Mouse (Mus musculus): ENCODE measurements at regions not wholly inside any gene's neighbourhood (a gene's known extent, or its start where the extent isn't known, plus 50 kb on each side); places are given as distances from the start of the nearest gene placed in this dataset.

DNA sequence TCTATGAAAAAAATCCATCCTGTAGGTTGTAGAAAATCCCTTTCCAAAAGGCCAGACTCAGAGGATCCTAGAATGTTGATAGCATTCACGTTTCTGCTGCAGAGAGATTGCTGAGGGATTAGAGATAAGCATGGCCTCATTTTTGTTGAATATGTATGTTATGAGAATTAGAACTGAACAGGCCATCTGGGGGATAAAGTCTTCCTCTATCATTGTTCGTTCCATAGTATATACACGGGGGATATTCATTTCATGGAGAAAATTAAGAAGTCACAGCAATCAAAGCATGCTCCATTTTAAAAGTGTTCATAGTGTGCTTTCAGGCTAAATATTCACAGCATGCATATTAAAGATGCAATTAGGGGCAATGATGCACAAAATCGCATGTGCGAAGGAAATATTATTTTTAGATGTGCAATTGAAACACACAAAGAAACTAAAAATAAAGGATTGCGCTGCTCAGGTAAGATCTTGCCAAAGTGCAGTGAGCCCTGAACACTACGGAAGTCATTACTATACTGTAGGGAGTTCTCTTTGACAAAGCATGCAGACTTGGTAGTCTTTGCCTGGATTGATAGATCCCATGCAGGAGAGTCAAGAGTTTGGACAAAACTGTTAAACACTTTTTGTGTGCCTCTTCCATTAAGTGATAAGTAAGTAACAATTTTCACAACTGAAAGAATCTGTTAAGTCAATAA is 511.5 kb downstream of the Phf3 start:
- WGBS = 76% methylated on average over 7 of the region's 7 CpGs
- intact Hi-C loops (cut with DNase I) = no loop called here

DNA sequence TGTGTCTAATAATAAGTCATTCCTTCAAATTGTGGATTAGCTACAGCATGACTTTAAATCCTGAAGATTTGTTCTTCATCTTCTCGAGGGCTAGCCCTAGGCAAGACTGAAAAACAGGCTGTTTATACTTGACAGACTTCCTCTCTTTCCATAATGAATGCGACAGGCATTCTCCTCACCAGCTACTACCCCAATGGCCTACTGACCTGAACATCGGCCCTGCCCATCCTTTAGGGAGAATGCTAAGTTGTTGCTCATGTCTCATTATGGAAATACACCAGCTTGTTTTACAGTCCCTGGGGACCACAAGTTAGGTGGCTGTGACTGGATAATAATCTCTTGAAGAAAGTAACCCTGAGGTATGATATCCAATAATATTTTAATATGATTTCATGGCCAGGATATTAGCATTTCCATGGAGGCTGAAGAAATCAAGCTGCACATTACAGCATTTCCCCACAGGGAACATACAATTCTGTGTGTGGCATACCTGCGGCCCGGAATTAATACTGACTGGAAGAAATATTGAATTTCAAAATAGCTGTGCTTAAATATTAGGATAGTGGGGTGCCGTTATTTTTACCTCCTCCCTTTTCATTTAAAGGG is 553.0 kb downstream of the Phf3 start:
- no peak for DNase-seq
- H3K36me3 ChIP-seq (ENCODE audit: control insufficient read depth, insufficient read depth, low read length) = no peaks in the 10 kb centered on the region
- WGBS = 71% methylated on average over 6 of the region's 6 CpGs
- no peaks in the 10 kb centered on the region for H3K4me1 ChIP-seq (ENCODE audit: control insufficient read depth, insufficient read depth, low read length)
- no peaks in the 10 kb centered on the region for H3K27me3 ChIP-seq (ENCODE audit: control insufficient read depth, insufficient read depth, low read length)
- H3K9ac ChIP-seq (ENCODE audit: low read depth, low read length) = no peak overlapping the region
- intact Hi-C loops (cut with DNase I) = loop anchor here (2.0 kb wide), 1 partner anchor 20 kb away; no protein-coding TSS in a partner anchor
- no peak overlapping the region for H3K27ac ChIP-seq
- no peaks in the 10 kb centered on the region for H3K79me2 ChIP-seq (replicated peaks; ENCODE audit: control insufficient read depth, insufficient read depth, low read length)
- TF ChIP-seq EP300 (IDR thresholded peaks at IDR 0.05; ENCODE audit: insufficient read depth, low read depth, low read length) = no peak
- no peak overlapping the region for H3K4me3 ChIP-seq

More for the DNA sequence above, 511.5 kb downstream of the Phf3 start:
- TF ChIP-seq CTCF (IDR thresholded peaks at IDR 0.05) (no peak), POLR2A (IDR thresholded peaks at IDR 0.05; ENCODE audit: insufficient read depth, low read depth, low read length) (no peak), EP300 (IDR thresholded peaks at IDR 0.05; ENCODE audit: insufficient read depth, low read depth, low read length) (no peak)
- H3K27me3 ChIP-seq (ENCODE audit: control insufficient read depth, insufficient read depth, low read length) = no peaks in the 10 kb centered on the region
- no peak overlapping the region for H3K27ac ChIP-seq
- H3K36me3 ChIP-seq (ENCODE audit: control insufficient read depth, insufficient read depth, low read length) = no peaks in the 10 kb centered on the region
- no peak overlapping the region for H3K9ac ChIP-seq (ENCODE audit: low read depth, low read length)
- DNase-seq = no peak
- no peak overlapping the region for H3K4me3 ChIP-seq
- H3K4me1 ChIP-seq (ENCODE audit: control insufficient read depth, insufficient read depth, low read length) = no peaks in the 10 kb centered on the region
- H3K79me2 ChIP-seq (replicated peaks; ENCODE audit: control insufficient read depth, insufficient read depth, low read length) = no peaks in the 10 kb centered on the region

DNA sequence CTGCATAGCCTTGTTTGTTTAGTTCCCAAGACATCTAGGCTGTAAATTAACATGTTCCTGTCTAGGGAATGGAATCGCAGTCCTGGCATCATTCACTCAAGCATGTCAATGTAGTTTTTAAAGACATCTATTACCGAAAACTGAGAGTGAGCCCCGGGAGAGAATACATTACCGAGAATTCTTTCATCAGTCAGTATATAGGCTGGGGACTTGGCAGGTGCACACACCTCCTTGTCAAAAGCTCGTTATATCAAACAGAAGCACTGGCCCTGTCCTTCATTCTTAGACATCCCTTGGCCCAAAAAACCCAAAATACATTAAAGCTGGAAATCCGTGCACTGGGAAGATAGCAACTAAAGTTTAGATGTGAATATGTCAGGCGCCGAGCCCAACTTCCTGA is 555.5 kb downstream of the Phf3 start:
- no peak overlapping the region for H3K4me3 ChIP-seq
- intact Hi-C loops (cut with DNase I) = no loop called here
- TF ChIP-seq CTCF (IDR thresholded peaks at IDR 0.05) (no peak), POLR2A (IDR thresholded peaks at IDR 0.05; ENCODE audit: insufficient read depth, low read depth, low read length) (no peak), EP300 (IDR thresholded peaks at IDR 0.05; ENCODE audit: insufficient read depth, low read depth, low read length) (no peak)
- no peaks in the 10 kb centered on the region for H3K27me3 ChIP-seq (ENCODE audit: control insufficient read depth, insufficient read depth, low read length)
- no peaks in the 10 kb centered on the region for H3K36me3 ChIP-seq (ENCODE audit: control insufficient read depth, insufficient read depth, low read length)
- 76% methylated on average over 8 of the region's 8 CpGs for WGBS
- H3K9ac ChIP-seq (ENCODE audit: low read depth, low read length) = no peak overlapping the region
- DNase-seq = no peak
- no peaks in the 10 kb centered on the region for H3K4me1 ChIP-seq (ENCODE audit: control insufficient read depth, insufficient read depth, low read length)
- H3K79me2 ChIP-seq (replicated peaks; ENCODE audit: control insufficient read depth, insufficient read depth, low read length) = no peaks in the 10 kb centered on the region
- no peak overlapping the region for H3K27ac ChIP-seq

DNA sequence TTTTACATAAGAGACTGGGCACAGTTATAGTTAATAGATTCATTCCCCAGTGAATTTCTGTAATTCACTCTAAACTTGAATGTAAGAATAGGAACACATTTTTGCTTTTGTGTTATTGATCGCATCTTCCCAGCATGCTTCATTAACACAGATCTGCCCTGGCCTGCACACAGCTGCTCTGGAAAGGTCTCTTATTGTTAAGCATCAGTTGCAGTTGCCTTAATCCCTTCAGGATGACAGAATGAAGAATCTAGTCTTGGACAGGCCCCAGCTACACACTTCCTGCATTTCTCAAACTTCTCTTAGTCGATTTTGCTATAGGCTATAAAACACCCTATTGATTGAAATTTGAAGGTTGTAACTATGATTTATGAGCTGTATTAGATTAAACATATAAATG is 584.6 kb downstream of the Phf3 start:
- Histone ChIP-seq H3K36me3 (ENCODE audit: control insufficient read depth, insufficient read depth, low read length) (no peaks in the 10 kb centered on the region), H3K9ac (ENCODE audit: low read depth, low read length) (no peak overlapping the region), H3K79me2 (replicated peaks; ENCODE audit: control insufficient read depth, insufficient read depth, low read length) (no peaks in the 10 kb centered on the region), H3K4me1 (ENCODE audit: control insufficient read depth, insufficient read depth, low read length) (no peaks in the 10 kb centered on the region), H3K4me3 (no peak overlapping the region), H3K27ac (no peak overlapping the region), H3K27me3 (ENCODE audit: control insufficient read depth, insufficient read depth, low read length) (no peaks in the 10 kb centered on the region)
- intact Hi-C loops (cut with DNase I) = no loop called here
- DNase-seq = no peak
- TF ChIP-seq CTCF (IDR thresholded peaks at IDR 0.05) (no peak), POLR2A (IDR thresholded peaks at IDR 0.05; ENCODE audit: insufficient read depth, low read depth, low read length) (no peak), EP300 (IDR thresholded peaks at IDR 0.05; ENCODE audit: insufficient read depth, low read depth, low read length) (no peak)
- whole genome bisulfite sequencing = 63% methylated on average over 2 of the region's 2 CpGs

DNA sequence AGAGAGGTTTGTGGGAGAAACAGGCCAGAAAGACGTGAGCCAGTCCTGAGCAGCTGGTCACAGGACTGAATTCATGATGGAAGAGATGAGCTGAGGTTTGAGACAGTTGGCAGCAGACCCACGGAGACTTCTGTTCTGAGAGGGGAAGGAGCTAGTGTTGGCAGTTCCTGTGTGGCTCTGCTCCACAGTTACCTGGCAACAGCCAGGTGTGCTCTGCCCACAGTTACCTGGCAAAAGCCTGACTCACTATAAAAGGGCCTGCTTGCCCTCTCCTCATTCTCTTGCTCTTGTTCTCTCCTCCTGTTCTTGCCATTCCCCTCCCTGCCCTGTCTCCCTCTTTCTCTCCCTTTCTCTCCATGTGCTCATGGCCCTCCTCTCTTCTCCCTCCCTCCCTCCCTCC is 611.3 kb downstream of the Phf3 start:
- WGBS = 44% methylated on average over 2 of the region's 2 CpGs
- TF ChIP-seq EP300 (IDR thresholded peaks at IDR 0.05; ENCODE audit: insufficient read depth, low read depth, low read length) (no peak), CTCF (IDR thresholded peaks at IDR 0.05) (no peak), POLR2A (IDR thresholded peaks at IDR 0.05; ENCODE audit: insufficient read depth, low read depth, low read length) (no peak)

DNA sequence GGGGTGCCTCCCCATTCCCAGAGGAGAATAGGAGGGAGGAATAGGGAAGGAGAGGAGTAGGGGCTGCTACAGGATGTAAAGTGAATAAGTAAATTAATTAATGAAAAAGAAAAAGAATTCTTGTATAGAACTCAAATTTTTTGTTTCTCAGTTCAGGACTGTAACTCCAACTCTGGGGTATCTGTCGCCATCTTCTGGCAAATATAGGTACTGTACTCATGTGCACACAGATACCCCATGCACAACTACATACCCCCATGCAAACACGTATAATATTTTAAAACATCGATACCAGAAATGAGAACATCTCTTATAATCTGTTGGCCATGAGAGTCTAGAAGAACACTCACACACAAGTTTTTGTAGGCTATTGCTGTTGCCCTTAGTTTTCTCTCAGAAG is 614.2 kb downstream of the Phf3 start:
- no peak for DNase-seq

More for the DNA sequence above, 611.3 kb downstream of the Phf3 start:
- H3K27me3 ChIP-seq (ENCODE audit: control insufficient read depth, insufficient read depth, low read length) = no peaks in the 10 kb centered on the region
- H3K36me3 ChIP-seq (ENCODE audit: control insufficient read depth, insufficient read depth, low read length) = no peaks in the 10 kb centered on the region
- intact Hi-C loops (cut with DNase I) = no loop called here
- no peak for DNase-seq
- H3K4me1 ChIP-seq (ENCODE audit: control insufficient read depth, insufficient read depth, low read length) = no peaks in the 10 kb centered on the region
- no peak overlapping the region for H3K4me3 ChIP-seq
- H3K27ac ChIP-seq = no peak overlapping the region
- no peak overlapping the region for H3K9ac ChIP-seq (ENCODE audit: low read depth, low read length)
- no peaks in the 10 kb centered on the region for H3K79me2 ChIP-seq (replicated peaks; ENCODE audit: control insufficient read depth, insufficient read depth, low read length)

More for the DNA sequence above, 614.2 kb downstream of the Phf3 start:
- intact Hi-C loops (cut with DNase I) = no loop called here
- TF ChIP-seq CTCF (IDR thresholded peaks at IDR 0.05) (peak; percentile 46), POLR2A (IDR thresholded peaks at IDR 0.05; ENCODE audit: insufficient read depth, low read depth, low read length) (no peak)
- no peak overlapping the region for H3K9ac ChIP-seq (ENCODE audit: low read depth, low read length)
- no peaks in the 10 kb centered on the region for H3K79me2 ChIP-seq (replicated peaks; ENCODE audit: control insufficient read depth, insufficient read depth, low read length)
- no peak overlapping the region for H3K27ac ChIP-seq
- no peaks in the 10 kb centered on the region for H3K36me3 ChIP-seq (ENCODE audit: control insufficient read depth, insufficient read depth, low read length)
- no peaks in the 10 kb centered on the region for H3K4me1 ChIP-seq (ENCODE audit: control insufficient read depth, insufficient read depth, low read length)
- H3K27me3 ChIP-seq (ENCODE audit: control insufficient read depth, insufficient read depth, low read length) = no peaks in the 10 kb centered on the region
- H3K4me3 ChIP-seq = no peak overlapping the region
- 66% methylated on average over 3 of the region's 3 CpGs for WGBS

All from heart, adult 2 months (tissue).